Mouse (Mus musculus) midbrain, embryonic 16.5 days (tissue): ENCODE measurements around the gene Phf7. TPM values are rescaled to one million over a fixed set of nuclear protein-coding genes. Genes with fewer than 3 reads are reported as not detected.

Source experiments
- polyA plus RNA-seq: library from polyadenylated mRNA; unstranded; fragments of >200 nt; fragmentation: Nextera tagmentation; extraction: Ambion mirVana; gene quantifications from 2 replicates; pipeline ENCODE4 v1.2.1, GENCODE M21; 2015

Gene Phf7
- polyA plus RNA-seq, 1 experiment from 2014 or later, result 10.8 TPM

Other genes with a start within 250 kb of the Phf7 start
- 60.5 and 63.9 TPM in 2 replicates for gene Glt8d1, start 249.9 kb downstream of the Phf7 start, polyA plus RNA-seq
- gene Spcs1, start 249.6 kb downstream of the Phf7 start, polyA plus RNA-seq, result 329 and 337 TPM in 2 replicates
- gene Pbrm1, start 232.2 kb downstream of the Phf7 start, polyA plus RNA-seq, result 118 and 128 TPM in 2 replicates
- 46.4 and 49.3 TPM in 2 replicates for gene Gnl3, start 232.2 kb downstream of the Phf7 start, polyA plus RNA-seq
- gene Smim4, start 122.4 kb downstream of the Phf7 start, polyA plus RNA-seq, result 38.4 and 57.0 TPM in 2 replicates
- gene Nt5dc2, start 120.3 kb downstream of the Phf7 start, polyA plus RNA-seq, result 170 and 199 TPM in 2 replicates
- gene Stab1, start 82.7 kb downstream of the Phf7 start, polyA plus RNA-seq, result 11.2 and 15.4 TPM in 2 replicates
- 2.4 and 3.3 TPM in 2 replicates for gene Tnnc1, start 43.0 kb downstream of the Phf7 start, polyA plus RNA-seq
- gene Nisch, start 34.4 kb downstream of the Phf7 start, polyA plus RNA-seq, result 354 and 388 TPM in 2 replicates
- 0.46 and 0.61 TPM in 2 replicates for gene Sema3g, start 33.5 kb downstream of the Phf7 start, polyA plus RNA-seq
- 116 and 125 TPM in 2 replicates for gene Bap1, start 133 bp upstream of the Phf7 start, polyA plus RNA-seq
- gene Dnah1, start 72.6 kb upstream of the Phf7 start, polyA plus RNA-seq, result 4.9 TPM in 2 replicates
- gene Capn7, start 85.3 kb upstream of the Phf7 start, polyA plus RNA-seq, result 88.8 and 94.5 TPM in 2 replicates
- gene Sh3bp5, start 184.8 kb upstream of the Phf7 start, polyA plus RNA-seq, result 156 and 158 TPM in 2 replicates
- gene Eaf1, start 243.1 kb upstream of the Phf7 start, polyA plus RNA-seq, result 7.3 and 8.6 TPM in 2 replicates
- gene Mettl6, start 243.7 kb upstream of the Phf7 start, polyA plus RNA-seq, result 43.1 and 48.3 TPM in 2 replicates